Mouse (Mus musculus): ENCODE data around the gene Osbpl8.

DNA sequence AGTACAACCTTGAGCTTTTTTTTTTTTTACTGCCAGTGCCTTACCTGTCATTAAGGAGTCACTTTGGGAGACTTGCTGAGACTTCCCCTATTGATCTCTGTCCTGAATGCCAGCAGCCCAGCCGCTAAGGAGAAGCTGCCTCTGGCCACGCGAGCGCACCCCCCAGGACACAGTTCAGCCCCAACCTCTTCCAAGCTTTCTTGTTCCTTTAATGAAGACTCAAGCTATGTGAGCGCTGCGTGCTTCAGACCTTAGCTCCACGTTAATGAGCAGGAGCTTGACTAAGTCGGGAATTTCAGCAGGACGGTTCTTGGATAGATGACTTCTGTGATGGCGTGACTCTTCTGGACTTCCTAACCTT lies 171.8 kb downstream of the Osbpl8 start:
- no peak for TF ChIP-seq POLR2A (IDR thresholded peaks at IDR 0.05; ENCODE audit: low read depth, low read length)
- no peak for TF ChIP-seq CTCF (IDR thresholded peaks at IDR 0.05; ENCODE audit: extremely low read depth, insufficient read depth, insufficient read length, insufficient replicate concordance)
